Mouse (Mus musculus) heart, adult 2 months (tissue): Measurements from ENCODE around the gene Vwa8.

Source experiments
- CTCF ChIP-seq: fragments of 200-600 bp; IDR thresholded peaks from 2 replicates; pipeline ENCODE4 v1.8.1; 2022; ENCODE audit warnings: antibody characterized with exemption, mild to moderate bottlenecking, moderate library complexity
- EP300 ChIP-seq: fragments of 200-500 bp; IDR thresholded peaks from 2 replicates; pipeline ENCODE4 v1.6.1; 2011; ENCODE audit warnings: low read depth, low read length, control low read depth; ENCODE audit not compliant: insufficient read depth
- POLR2A ChIP-seq: fragments of 200-500 bp; IDR thresholded peaks from 2 replicates; pipeline ENCODE4 v1.6.1; 2011; ENCODE audit warnings: mild to moderate bottlenecking, low read depth, low read length, control low read depth; ENCODE audit not compliant: insufficient read depth

DNA sequence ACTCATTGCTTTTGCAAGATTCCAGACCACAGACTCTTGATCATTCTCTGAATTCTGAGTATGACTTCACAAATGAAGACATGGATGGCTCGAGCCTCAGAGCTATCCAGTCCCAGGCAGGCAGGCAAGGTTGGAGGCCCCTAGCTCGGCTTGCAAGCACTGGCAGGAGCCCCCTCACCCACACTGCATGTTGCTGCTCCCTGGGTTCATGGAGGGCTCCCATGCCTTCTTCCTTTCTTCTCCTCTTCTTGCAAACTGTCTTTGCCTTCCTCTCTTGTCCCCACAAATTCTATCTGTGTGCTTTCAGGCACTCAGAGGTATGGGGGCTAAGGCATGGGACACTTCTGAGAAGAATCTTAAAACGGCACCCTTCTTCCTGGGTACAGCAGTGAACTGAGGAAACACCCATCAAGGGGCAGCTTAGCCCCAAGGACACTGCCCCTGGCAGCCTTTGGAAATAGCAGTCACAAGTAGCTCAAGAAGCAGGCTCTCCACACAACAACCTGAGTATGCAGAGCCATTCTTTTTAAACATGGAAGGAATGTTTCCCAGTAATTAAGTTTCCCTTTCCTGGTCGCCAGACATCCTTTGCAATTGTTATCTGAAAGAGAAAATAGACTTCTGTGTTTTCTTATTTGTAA, 354.0 kb downstream of the Vwa8 start:
- TF ChIP-seq CTCF = no peak
- no peak for TF ChIP-seq POLR2A
- no peak for TF ChIP-seq EP300
